Mouse (Mus musculus): Measurements from ENCODE around the gene Slc25a42.
A peak's percentile ranks its signal among the peaks of the same experiment; 100 is the strongest.
"Not testable (repeated sequence)": the region's sequence is repeated elsewhere in the genome, so short reads cannot be mapped to it uniquely, and the experiment has no call there.

Slc25a42 gene

DNA sequence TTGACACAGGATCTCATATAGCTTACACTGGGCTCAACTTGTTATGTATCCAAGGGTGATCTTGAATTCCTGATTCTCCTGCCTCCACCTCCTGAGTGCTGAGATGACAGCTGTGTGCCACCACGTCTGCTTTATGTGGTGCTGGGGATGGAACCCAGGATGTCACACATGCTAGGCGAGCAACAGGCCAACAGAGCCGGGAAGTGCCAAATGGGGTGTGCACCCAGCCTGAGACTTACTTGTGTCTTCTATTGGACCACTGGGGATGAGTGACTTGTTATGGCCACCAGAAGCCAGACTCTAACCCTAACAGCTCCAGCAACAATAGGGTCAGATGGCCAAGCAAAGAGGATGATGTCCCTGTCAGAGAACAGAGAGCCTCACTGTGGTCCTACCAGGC is 4.1 kb upstream of the Slc25a42 start:
- DNase-seq (ENCODE audit: inconsistent age in 2 of 2, low spot score in 1 of 2): not testable (repeated sequence)

DNA sequence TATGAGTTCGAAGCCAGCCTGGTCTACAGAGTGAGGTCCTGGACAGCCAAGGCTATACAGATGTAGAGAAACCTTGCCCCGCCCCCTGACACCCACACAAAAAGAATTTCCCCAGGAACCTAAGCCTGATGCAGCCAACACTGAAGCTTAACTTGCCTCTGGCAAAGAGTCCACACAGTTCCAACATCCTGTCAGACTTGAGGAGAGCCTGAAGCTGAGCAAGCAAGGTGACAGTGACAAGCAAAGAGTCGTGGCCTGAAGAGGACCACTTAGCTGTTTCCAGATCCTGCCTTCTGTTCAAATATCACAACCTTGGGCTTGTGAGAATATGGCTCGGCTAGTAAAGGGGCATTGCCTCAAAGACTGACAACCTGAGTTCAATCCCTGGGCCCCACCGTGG is 3.0 kb upstream of the Slc25a42 start:
- no peak for DNase-seq (ENCODE audit: inconsistent age in 2 of 2, low spot score in 1 of 2)

DNA sequence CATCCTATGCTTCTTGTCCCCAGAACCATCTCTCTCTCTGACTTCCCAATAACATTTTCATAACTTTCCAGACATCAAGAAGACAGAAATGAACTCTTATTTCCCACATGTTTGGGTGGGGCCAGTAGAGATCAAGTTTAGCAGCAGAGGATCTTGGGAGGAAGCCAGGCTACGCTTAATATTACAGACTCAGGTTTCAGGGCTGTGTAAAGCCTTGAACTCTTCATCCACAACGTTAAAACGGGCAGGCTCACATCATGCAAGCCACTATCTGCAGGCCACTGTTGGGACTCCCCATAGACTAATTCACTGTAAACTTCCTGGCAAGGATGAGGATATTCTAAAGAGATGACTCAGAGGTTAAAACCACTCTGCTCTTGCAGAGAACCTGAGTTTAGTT is 2.3 kb upstream of the Slc25a42 start:
- DNase-seq (ENCODE audit: inconsistent age in 2 of 2, low spot score in 1 of 2): no peak

DNA sequence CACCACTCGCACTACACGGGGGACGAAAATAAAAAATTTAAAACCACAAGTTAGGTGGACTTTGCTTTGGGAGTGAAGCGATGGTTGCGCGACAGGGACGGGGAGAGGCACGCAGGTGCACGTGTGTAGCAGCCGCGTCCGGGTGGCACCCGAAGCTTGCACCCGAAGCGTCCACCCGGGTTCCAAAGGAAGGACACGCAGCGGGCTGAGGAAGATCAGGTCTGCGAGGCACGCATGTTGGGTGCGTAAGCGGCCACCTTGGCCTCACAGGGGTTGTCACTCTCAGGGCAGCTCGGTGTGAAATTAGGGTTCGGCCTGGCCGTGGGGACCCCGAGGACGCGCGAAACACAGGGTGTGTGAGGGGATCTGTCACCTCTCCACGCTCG is 386 bp downstream of the Slc25a42 start:
- DNase-seq (ENCODE audit: inconsistent age in 2 of 2, low spot score in 1 of 2): no peak

DNA sequence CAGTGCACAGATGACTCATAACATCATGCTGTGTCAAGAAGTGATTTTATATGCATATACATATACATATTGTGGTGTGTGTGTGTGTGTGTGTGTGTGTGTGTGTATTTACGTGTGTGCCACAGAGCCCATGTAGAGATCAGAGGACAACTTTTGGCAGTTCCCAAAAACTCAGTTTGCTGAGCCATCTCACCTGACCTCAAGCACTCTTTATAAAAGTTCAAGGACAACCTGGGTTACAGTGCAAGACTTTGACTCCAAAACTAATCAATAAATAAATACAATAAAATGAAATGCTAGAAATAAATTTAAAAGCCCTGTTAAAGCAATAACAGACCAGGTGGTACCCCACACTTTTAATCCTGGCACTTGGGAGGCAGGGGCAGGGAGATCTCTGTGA is 830 bp downstream of the Slc25a42 start:
- DNase-seq (ENCODE audit: inconsistent age in 2 of 2, low spot score in 1 of 2): peak in 1 of 2 experiments; percentile 62

DNA sequence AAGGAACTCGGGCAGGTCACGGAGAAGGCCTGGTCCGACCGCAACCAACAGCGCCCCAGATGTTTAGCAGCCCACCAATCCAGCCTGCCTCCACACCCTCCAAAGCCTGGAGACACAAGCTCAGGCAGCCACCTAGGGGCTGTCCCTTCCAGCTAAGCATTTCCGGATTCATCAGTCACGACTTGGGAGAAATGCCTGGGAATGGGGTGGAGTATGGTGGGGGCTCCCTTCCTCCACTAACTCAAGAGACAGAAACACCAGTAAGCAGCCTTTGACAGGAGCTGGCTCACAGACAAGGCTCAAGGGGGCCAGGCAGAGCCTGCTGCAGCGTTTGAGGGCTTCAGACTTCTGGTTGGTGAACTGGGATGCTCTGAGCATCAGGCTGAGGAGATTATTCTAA is 1.6 kb downstream of the Slc25a42 start:
- DNase-seq (ENCODE audit: inconsistent age in 2 of 2, low spot score in 1 of 2): no peak

DNA sequence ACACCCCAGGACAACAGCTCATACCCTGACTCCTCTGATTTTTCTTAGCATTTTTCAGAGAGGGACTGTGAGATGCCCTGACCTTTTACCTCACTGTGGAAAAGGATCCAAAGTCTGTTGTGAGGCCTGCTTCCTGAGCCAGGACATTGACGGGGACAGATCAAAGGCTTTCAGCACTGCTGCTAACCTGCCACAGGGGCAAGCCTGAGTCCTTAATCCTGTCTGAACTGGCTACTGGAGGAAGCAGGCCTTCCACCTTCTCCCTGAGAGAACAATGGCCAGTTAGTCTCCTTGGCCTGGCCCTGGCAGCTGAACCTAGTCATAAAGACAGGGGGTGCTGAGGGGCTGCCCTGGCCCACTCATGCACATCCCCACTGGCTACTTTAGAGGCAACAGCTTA is 4.0 kb downstream of the Slc25a42 start:
- DNase-seq (ENCODE audit: inconsistent age in 2 of 2, low spot score in 1 of 2): peak; percentile 31 to 60

DNA sequence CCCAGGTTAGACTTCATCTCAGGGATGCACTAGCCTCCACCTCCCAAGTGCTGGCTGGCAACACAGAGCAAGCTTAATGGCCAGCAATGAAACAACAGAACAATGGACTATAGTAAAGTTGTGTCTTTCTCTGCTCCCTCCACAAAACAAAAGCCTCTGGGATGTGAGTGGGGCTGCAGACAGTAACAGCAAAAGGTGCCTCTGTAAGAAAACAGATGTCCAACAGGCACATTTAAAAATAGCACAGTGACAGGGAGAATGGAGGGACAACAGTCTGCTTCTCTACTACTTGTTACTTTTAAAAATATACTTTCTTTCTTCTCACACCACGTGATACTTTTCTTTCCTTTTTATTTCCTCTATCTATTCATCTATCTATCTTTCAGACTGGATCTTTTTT is 7.3 kb downstream of the Slc25a42 start:
- no peak for DNase-seq (ENCODE audit: inconsistent age in 2 of 2, low spot score in 1 of 2)

DNA sequence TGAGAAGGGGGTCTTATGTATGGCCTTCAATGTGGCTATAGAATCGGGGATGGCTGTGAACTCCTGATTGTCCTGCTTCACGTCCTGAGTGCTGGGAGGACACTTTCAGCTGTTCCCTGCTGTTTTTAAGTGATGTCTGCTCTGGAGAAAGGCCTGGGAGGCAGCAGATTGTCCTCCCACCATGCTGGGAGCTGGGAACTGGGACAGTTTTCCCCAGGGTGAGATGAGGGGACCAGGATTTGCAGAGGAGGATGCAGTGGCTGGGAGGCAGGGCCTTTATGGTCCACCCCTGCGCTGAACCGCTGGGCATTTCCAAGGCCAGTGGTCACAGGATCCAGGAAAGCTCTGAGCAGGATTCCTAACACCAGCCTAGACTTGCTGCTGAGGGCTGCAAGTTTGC is 9.0 kb downstream of the Slc25a42 start:
- no peak for DNase-seq (ENCODE audit: inconsistent age in 2 of 2, low spot score in 1 of 2)

DNA sequence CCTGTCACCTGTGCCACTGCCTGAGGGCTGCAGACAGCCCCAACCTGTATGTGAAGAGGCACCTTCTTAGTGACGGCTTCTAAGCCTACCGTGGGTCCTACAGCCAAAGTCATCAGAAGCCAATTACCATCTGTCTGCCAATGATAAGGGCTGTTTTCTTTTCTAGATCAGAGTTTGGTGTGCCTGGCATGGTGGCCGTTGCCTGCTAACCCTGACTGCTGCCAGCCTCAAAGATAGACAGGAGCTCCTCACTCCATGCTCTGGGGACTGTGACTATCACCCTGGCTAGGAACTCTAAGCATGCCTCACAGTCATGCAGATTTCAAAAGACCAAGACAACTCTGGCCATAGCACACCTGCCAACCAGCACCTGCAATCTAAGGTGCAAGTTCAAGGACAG is 10.7 kb downstream of the Slc25a42 start:
- no peak for DNase-seq (ENCODE audit: inconsistent age in 2 of 2, low spot score in 1 of 2)

DNA sequence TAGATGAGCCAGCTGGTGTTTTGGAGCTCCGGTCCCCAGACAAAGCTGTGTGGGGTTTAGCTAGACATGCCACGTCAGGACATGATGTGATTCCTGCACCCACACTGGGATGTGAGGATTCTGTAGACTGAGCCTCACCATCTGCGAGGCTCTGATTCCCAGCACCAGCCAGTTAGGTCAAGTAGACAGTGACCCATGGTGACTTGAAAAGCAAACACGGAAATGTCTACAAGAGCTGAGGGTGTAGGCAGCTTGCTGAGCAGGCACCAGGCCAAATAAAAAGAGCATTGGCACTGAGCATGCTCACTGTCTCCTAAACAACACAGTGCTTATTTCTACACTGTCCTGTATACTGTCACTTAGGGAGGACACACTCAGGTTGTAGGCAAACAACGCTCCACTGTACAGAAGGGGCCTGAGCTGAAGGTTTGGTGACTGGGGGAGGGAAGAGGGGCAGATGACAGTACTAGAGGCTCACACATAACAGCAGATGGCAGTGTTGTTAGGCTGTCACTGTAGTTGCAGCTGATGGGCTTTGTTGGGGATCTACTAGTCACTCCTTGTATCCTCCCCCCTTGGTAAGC is 11.9 kb downstream of the Slc25a42 start:
- DNase-seq (ENCODE audit: inconsistent age in 2 of 2, low spot score in 1 of 2): peak in 1 of 2 experiments; percentile 77

DNA sequence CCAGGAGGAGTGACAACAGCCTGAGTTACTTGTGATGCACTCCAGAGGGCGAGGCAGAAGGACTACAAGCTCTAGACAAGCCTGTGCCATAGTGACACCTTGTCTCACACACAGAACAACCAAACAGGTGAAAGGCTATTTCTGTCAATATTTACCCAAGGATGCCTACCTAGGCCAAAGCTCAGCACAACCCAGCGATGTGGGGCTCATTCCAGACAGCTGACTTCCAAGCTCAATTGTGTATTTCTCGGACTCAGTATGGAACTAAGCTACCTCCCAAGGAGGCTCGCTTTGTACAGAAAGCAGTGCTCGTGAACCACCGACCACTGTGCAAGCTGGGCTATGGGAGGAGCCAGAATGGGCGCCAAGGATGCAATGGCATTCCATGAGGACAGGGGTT is 14.5 kb downstream of the Slc25a42 start:
- DNase-seq (ENCODE audit: inconsistent age in 2 of 2, low spot score in 1 of 2): no peak

DNA sequence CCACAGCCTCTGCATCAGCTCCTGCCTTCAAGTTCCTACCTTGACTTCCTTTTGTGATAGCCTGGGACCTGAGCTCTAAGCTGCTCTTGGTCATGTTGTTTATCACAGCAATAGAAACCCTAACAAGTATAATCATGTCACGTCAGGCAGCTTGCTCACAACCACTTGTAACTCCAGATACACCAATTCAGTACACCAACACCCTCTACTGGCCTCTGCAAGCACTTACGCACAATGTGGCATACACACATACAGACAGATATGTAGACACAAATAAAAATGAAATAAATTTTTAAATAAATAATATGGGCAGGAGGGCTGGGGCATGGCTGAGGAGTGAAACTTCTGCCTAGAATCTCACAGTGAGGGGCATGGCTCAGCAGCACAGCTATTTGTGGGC is 16.3 kb downstream of the Slc25a42 start:
- DNase-seq (ENCODE audit: inconsistent age in 2 of 2, low spot score in 1 of 2): no peak

DNA sequence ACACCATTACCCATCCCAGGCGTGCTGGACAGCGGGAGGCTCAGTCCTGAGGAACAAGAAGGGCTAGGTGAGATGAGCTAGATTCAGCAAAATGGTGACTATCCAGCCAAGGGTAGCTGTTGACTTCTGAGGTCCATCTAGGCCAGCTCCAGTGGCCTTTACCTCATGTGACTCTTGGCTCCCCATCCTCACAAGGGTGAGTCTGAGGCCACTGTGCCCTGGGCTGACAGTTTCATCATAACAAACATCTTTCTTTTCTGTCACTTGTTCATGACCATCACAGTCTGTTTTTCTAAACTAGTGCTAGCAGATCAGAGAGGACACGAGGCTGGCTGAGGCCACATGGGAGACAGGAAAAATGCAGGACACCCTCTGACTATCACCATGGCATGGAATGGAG is 17.9 kb downstream of the Slc25a42 start:
- peak in 1 of 2 experiments; percentile 76 for DNase-seq (ENCODE audit: inconsistent age in 2 of 2, low spot score in 1 of 2)

DNA sequence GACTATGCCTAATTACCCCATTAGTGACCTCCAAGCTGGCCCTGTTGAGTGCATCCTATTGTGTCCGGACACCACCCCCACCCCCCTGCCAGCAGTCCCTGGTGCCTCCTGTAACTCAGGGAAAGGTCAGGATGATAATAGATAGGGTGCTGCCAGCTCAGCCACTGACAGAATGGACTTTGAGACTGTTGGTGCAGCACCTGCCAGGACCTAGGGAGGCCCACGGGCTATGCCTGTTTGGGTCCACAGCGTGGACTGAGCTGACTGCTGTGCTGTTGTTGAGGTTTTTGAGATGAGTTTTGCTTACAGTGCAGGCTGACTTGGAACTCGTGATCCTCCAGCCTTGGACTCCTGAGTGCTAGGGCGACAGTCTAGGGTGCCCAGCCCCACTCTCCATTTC is 18.9 kb downstream of the Slc25a42 start:
- no peak for DNase-seq (ENCODE audit: inconsistent age in 2 of 2, low spot score in 1 of 2)

DNA sequence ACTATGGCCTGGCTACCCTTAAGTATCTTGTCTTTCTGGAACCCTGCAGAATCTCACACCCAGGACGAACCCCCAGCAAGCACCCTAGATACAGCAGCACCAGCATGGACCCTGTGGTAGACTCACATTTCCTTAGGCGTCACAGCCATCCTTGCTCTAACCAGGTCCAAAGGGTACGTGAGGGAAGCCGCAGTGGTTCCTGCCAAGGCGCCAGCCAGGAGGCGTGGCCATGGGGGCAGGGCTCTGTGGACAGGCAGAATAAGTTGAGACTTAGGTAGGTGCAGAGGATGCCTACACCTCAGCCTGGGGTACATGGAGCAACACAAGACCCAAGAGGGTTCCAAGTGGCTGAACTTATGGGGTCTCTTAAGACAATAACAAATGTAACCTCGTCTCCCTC is 23.4 kb downstream of the Slc25a42 start:
- DNase-seq (ENCODE audit: inconsistent age in 2 of 2, low spot score in 1 of 2): no peak

DNA sequence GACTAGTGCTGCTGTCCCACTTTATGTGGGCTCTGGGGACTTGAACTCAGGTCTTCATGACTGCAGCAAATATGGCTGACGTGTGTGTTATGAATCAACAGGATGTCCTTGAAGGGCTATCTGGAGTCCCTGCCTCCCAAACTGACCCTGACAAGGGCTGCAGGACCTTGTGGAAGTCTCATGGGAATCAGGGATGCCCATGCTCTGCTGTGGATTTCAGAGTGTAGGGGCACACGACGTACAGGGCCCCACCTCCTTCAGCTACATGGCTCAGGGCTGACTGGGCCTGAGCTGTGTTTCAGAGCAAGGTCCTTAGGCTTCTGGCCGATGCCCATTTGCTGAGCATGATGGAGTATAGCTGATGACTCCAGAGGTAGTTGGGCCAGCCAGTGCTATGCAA is 28.9 kb downstream of the Slc25a42 start:
- peak in 1 of 2 experiments; percentile 74 for DNase-seq (ENCODE audit: inconsistent age in 2 of 2, low spot score in 1 of 2)

DNA sequence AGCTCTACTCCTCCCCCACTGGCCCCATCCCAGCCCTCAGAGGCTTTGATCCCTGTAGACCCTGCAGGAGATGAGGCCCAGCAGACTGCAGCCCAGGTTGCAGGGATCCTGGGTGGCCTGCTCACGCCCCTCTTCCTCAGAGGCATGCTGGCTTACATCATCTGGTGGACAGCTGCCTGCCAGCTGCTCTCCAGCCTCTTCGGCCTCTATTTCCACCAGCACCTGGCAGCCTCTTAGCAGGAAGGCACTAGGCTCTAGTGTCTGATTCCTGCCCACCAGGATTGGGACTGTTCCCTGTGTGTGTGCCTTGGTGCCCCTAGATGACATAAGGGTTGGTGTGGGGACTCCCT is 30.2 kb downstream of the Slc25a42 start:
- DNase-seq (ENCODE audit: inconsistent age in 2 of 2, low spot score in 1 of 2): no peak

DNA sequence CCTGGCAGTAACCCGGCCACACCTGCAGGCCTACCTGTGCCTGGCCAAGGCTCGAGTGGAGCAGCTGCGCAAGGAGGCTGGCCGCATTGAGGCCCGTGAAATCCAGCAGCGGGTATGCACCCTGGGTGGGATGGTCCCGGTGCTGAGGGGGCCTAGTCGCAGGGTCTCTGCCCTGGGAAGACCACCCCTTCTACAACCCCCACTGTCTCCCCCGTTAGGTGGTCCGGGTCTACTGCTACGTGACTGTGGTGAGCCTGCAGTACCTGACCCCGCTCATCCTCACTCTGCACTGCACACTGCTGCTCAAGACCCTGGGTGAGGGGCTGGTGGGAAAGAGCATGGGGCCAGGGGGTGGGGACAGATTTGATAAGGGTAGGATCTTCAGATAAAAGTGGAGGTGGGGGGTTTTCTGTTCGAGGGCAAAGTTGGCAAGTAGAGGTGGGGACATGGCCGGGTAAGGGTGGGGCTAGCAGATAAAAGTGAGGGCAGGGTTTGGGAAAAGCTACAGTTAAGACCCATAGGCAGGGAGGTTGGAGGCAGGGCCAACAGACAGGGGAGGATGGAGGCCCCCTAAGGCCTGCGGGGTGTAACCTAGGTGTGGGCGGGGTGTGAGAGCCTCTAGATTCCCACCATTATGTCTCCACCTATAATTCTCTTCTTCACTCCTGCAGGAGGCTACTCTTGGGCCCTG is 30.7 kb downstream of the Slc25a42 start:
- no peak for DNase-seq (ENCODE audit: inconsistent age in 2 of 2, low spot score in 1 of 2)

DNA sequence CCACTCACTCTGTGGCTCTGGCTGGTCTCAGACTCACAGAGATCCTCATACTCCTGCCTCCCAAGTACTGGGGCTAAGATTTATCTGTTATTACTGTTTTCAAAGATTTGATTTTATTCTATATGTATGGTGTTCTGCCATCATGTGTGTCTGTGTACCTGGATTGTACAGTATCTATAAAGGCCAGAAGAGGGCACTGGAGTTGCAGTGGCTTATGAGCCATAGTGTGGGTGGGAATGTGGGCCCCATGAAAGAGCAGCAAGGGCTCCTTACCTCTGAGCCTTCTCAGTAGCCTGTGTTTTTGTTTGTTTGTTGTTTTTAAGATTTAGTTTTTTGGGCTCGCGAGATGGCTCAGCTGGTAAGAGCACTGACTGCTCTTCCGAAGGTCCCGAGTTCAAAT is 33.0 kb downstream of the Slc25a42 start:
- no peak for DNase-seq (ENCODE audit: inconsistent age in 2 of 2, low spot score in 1 of 2)

DNA sequence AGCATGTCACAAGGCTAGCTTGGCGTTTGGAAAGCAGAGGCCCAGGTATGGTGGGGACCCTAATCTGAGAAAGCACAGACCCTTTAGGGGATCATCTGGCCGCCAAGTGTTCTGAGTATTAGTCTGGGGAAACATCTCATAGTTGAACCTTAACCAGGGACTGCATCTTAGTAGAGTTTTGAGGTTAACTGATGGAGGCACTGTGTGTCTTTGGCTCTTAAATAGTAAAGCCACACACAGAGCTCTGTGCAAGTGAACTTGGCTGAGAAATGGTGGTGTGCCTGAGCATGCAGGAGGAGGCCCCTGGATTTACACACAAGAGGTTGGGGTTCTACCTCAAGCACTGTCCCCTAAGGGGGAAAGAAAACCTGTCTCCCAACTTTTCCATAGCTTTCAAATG is 33.9 kb downstream of the Slc25a42 start:
- DNase-seq (ENCODE audit: inconsistent age in 2 of 2, low spot score in 1 of 2): no peak

DNA sequence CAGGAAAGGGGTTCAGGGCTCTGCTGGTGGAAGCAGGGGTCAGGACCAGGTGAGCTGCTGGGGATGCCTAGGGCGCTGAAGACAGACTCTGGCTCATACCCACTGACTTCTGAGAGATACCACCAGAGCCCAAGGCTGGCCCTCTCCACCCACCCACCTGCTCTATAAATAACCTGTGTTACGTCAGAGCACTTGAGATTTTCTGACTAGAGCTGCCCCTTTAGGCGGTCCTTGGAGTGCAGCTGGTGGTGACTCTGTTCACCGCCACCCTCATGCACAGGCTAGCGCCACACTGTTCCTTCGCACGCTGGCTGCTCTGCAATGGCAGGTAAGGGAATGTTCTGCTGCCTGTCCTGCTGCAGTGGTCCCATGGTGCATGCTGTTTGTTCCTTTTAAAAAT is 38.0 kb downstream of the Slc25a42 start:
- DNase-seq (ENCODE audit: inconsistent age in 2 of 2, low spot score in 1 of 2): no peak

DNA sequence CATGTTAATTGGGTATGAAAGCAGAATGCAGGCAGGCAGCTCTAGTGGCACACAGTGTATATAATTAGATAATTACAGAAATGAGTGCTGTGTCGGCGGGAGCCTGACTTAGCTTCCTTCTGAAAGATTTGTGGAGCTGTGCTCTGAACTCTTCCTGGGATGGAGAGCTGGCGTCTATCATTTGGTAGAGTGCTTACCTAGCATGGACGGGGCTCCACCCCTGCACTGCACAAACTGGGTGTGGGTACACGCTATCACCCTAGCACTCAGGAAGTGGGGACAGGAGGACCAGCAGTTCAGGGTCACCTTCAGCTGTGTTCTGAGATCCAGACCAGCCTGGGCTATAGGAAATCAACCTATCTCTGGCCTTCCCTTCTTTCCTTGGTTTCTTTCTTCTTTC is 38.8 kb downstream of the Slc25a42 start:
- no peak for DNase-seq (ENCODE audit: inconsistent age in 2 of 2, low spot score in 1 of 2)

Measured in adrenal gland, adult (tissue).